Mouse (Mus musculus): ENCODE measurements around the gene Zfp874b.
A peak's percentile ranks its signal among the peaks of the same experiment; 100 is the strongest.
"Not testable (repeated sequence)": the region's sequence is repeated elsewhere in the genome, so short reads cannot be mapped to it uniquely, and the experiment has no call there.

Zfp874b gene

DNA sequence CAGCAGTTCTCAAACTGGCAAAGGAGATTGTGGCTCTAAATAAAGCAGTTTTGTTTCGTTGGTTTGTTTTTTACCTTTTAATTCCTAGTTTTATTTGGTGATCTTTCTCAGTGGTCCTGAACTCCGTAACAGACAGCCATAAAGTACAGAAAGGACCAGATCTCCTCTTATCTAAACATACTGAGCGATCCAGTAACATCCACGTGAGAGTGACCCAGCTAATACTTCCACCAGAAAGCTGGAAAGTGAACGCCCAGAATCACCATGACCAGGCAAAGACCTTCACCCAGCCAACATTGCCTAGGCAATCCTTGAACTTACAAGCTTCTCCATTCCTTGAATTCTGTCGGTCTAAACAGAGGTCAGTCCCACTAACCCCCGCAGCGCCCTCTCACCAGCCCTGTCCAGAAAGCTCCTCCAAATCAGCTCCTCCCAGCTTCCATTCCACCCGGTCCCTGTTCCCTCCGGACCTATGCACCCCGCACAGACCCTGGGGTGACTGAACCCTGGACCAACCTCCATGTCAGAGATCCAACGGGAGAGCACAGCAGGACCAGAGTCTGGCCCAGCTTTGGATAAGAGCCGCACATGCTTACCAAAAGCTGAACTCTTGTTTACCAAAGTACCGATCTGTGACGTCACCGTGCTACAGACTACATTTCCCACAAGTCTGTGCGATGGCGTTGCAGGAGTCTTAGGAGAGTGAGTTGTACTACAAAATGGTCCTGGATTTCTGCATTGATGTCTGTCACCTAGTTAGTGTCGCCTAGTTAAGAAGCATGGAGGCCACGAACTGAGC, at the start of gene Zfp874b:
TSS of gene Zfp874b (minus strand) at position 634 of the 799 bp plus-strand sequence.
- DNase-seq (ENCODE audit: low read depth, low spot score): peak; percentile 98

DNA sequence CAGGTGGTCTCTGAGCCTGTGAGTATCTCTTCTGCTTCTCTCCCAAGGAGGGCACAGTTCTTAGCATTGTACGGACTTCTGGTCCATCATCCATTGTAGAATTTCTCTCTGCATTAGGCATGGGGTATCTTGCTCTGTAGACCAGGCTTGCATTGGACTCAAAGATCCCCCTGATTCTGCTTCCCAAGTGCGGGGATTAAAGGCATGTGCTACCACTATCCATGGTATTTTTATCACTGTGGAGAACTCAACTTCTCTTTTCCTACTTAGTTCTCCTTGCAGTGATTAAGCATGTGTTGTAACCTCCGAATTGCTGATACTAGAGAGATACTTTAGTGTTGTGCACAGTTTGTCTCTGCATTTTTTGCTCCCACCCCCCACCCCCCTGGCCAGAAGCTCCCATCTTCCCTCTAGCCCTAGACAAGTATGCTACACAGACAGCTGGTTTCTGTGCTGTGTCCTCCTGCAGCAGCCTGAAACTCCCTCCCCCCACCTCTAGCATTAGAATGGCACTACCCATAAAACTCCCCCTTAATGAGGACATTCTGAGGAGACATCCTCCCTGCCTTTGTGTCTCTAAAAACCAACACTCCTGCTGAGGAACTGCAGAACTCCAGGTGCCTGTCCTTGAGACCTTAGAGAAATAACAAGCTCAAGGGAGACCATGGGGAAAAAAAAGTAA, 43.1 kb upstream of the Zfp874b start:
- no peak for DNase-seq (ENCODE audit: low read depth, low spot score)

DNA sequence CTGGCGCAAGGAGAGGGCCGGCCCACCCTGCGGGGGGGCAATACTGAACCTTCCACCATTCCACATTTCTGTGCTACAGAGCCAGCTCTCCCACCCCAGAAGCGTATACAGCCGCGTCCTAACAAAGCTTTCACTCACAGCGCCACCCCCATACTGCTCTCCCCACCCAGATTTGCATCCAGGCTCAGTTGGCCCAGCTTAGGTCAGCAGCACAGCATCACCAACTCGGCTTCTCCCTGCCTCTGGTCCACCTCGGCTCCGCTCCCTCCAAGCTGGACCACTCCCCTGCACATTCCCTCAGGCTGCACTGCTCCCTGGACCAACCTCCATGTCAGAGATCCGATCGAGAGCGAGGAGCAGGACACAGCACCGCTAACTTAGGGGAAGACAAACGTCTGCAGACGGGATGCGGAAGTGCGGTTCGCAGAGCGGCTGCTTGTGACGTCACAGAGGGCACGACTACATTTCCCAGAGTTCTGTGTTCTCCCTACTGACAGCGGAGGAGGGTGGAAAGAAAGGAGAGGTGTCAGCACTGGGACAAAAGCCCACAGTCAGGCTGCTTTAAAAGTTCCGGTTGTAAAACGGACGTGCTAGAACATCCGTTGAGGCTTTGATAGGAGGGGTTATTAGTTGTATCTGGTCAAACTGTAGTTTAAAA, 41.8 kb upstream of the Zfp874b start, which contains the start of the genes Gm26965 and Zfp87:
TSS of gene Gm26965 (minus strand) at position 399 of the 658 bp plus-strand sequence.
TSS of gene Zfp87 (minus strand) at position 425 of the 658 bp plus-strand sequence.
- DNase-seq (ENCODE audit: low read depth, low spot score): peak; percentile 98

DNA sequence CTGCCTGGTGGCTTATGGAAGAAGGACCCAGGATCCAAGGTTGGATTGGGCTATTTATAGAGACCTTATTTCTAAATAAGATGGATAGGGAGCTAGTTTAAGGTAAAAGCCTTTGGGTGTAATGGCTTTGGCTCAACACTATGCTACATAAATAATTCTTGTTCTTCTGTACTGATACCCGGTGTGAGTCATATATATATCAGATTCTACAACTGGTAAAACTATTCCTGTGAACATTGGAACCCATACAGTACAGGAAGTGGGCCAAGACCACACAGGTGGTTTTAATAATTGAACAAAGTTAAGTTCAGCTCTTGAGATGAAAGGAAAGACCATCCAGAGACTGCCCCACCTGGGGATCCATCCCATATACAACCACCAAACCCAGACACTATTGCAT, 16.9 kb upstream of the Zfp874b start:
- DNase-seq (ENCODE audit: low read depth, low spot score): no peak

DNA sequence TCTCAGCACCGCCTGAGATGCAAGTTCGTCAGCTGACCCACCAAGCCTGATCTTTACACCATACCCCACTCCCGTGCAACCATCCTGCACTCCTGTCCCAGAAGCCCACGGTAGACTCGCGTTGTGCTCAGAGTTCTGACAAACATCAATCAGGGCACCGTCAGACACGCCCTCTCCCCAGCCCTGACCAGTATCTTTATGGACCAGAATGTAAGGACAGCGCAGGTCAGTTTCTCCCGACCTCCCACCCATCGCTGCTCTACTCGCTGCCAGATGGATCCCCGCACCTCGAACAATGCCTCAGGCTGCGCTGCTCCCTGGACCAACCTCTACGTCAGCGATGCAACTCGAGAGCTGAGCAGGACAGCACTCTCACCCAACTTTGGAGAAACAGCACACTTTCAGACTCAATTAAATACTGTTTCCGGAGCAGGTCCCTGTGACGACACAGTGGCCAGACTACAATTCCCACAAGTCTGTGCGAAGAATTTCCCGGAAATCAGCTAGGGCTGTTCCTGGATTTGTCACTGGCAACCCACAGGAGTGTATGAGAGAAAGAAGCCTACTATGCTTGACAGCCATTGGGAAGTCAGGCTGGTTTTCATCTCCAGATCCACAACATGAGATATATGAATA, 16.1 kb upstream of the Zfp874b start, which contains the start of gene Zfp58:
TSS of gene Zfp58 (minus strand) at position 472 of the 636 bp plus-strand sequence.
- peak; percentile 97 for DNase-seq (ENCODE audit: low read depth, low spot score)

DNA sequence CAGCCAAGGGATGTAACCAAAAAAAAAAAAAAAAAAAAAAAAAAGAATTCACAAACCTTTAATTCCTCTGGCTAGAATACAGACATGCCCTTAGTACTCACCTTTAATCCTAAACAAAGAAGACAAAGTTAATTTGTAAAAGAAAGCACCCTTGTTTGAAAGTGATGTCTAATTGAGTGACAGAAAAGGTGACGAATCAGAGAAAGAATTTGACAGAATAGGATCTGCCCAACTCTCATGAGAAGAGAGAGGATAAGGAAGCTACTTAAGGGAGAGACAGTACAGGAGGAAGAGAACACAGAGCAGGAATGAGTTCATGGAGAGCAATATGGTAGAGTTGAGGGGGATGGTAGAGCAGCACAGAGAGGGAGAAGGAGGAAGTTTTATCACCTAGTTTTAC, 11.6 kb upstream of the Zfp874b start:
- DNase-seq (ENCODE audit: low read depth, low spot score): no peak

DNA sequence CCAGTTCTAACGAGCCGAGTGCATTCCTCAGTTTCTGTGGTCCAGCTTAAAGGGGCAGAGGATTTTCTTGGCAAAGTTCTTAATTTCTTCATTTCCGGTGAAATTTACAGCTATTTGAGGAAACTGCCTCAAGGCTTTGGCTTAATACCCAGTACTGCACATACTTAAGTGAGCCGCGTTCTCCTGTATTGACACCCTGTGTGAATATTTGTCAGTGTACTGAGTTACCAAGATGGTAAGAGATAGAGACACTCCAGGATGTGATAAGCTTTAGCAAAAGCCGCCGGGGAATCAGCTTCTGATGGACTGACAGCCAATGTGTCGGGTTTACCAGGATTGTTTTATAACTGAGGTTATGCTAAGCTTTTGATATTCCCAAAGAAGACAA, 360 bp upstream of the Zfp874b start:
- DNase-seq (ENCODE audit: low read depth, low spot score): no peak

DNA sequence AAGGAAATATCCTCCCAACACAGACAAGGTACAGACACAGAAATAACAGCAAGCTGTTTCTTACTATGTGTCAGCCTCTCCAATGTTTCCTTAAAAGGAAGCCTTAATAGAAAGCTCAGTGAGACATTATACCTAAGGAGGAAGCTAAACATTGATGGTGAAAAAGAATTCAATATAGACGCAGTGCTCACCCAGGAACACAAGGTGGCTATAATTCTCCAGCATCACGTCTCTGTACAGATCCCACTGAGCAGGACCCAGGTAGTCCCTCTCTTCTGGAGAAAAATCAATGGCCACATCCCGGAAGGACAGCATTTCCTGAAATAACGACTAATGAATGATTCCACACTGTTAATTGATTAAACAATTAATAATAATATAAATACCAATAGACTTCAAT, 2.5 kb downstream of the Zfp874b start:
- DNase-seq (ENCODE audit: low read depth, low spot score): peak; percentile 4

DNA sequence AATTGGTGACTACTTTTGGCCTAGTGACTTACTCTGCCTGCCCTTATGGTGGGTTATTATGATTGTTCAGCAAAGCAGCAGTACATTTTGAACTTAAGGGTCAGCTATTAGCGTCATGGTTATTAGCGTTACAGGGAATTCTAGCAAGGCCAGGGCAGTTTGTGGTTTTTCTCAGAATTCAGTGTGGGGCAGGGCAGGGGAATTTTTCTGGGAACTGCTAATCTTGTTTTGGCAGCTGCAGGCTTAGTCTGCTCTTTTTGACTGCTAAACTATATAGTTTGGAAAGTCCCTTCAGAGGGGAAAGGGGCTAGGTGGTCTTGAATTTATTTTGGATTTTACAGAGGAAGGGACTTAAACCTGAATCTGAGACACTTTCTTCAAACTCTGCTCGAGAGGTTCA, 14.8 kb downstream of the Zfp874b start:
- DNase-seq (ENCODE audit: low read depth, low spot score): no peak

DNA sequence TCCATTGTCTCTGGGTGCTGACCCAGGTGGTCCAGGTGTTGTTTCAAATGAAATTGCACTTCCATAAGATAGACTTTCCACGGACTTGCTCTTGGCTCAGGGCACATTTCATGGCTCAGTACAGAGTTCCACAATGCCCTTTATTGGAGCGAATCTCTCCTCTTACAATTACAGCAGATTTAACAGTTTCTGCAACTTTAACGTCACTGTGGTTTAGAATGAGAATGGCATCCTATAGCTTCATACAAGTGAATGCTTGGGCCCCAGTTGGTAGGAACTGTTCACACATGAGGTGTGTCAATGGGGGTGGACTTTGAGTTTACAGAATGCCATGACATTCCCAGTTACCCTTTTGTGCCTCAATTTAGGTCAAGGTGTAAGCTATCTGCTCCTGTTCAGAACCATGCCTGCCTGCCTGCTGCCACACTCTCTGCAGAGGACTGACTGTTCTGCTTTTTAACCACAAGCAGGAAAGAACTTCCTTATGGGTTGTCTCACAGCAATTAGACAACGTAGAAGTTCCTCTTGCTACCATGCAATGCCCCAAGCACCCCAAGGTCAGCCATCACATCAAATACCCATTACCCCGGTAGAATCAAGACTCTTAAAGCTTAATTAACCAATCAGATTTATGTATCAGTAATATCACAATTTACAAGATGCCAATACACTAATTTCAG, 20.4 kb downstream of the Zfp874b start:
- not testable (repeated sequence) for DNase-seq (ENCODE audit: low read depth, low spot score)

DNA sequence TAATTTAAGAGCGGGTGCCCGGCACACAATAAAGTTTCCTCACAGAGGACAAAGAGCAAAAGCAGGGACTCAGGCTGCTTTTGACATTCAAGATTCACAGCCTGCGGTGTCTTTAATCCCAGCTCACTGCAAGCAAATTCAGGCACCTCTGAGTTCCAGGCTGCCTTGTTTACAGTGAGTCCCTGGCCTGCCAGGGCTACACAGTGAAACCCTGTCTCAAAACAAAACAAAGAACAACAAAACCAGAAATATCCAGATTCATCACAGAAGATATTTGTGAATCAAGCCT, 32.1 kb downstream of the Zfp874b start:
- DNase-seq (ENCODE audit: low read depth, low spot score): peak; percentile 19

DNA sequence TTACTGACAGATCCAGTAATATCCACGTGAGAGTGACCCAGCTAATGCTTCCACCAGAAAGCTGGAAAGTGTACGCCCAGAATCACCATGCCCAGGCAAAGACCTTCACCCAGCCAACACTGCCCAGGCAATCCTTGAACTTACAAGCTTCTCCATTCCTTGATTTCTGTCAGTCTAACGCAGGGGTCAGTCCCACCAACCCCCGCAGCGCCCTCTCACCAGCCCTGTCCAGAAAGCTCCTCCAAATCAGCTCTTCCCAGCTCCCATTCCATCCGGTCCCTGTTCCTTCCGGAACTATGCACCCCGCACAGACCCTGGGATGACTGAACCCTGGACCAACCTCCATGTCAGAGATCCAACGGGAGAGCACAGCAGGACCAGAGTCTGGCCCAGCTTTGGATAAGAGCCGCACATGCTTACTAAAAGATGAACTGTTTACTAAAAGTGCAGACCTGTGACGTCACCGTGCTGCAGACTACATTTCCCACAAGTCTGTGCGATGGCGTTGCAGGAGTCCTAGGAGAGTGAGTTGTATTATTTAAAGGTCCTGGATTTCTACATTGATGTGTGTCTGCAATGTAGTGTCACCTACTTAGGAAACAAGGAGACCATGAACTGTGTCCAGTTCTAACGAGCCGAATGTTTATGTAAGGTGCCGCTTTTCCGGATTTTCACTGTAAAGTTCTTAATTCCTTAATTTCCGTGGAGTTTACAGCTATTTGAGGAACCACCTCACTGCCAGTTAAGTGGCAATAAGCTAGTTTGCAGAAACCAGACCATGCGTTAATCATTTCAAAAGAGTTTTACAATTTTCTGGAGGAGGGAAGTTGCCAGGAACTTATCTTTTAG, 32.7 kb downstream of the Zfp874b start, which contains the start of gene Zfp874a:
TSS of gene Zfp874a (minus strand) at position 453 of the 849 bp plus-strand sequence.
- peak; percentile 98 for DNase-seq (ENCODE audit: low read depth, low spot score)

DNA sequence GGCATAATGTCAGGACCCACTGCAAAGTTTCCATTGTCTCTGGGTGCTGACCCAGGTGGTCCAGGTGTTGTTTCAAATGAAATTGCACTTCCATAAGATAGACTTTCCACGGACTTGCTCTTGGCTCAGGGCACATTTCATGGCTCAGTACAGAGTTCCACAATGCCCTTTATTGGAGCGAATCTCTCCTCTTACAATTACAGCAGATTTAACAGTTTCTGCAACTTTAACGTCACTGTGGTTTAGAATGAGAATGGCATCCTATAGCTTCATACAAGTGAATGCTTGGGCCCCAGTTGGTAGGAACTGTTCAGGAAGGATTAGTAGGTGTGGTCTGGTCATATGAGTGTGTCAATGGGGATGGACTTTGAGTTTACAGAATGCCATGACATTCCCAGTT, 47.0 kb downstream of the Zfp874b start:
- DNase-seq (ENCODE audit: low read depth, low spot score): not testable (repeated sequence)

DNA sequence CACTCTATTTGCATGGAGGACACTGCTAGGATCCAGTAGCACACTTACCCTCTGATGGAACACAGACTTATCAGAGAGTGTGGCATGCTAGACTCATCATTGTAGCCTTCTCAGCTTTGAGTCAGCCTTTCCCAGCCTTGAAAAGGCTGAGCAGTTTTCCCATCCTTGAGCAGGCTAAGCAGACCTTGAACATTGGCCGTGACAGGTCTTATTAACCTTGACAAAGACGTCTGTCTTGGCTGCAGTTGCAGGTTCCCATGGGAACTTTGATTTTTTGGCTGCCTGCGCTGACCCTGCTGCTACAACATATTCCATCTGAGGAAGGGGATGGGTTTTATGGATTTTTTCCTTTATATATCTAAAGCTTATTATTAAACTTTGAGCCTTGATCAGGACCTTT, 55.9 kb downstream of the Zfp874b start:
- no peak for DNase-seq (ENCODE audit: low read depth, low spot score)

DNA sequence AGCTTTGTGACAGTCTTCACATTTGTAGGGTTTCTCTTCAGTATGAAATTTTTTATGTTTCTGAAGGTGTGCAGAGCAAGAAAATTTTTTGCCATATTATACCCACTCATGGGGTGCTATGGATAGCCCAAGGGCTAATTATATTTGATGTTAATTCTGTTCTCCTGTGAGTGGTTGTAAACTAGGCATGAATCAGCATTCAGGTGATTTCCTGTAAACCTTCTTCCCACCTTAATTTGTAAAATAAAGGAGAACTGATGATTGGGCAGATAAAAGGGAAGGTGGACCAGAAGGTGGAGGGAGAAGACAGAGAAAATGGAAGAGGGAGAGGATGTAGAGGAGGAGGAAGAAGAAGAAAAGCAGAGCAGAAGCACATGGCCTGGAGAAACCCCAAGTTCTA, 58.4 kb downstream of the Zfp874b start:
- not testable (repeated sequence) for DNase-seq (ENCODE audit: low read depth, low spot score)

DNA sequence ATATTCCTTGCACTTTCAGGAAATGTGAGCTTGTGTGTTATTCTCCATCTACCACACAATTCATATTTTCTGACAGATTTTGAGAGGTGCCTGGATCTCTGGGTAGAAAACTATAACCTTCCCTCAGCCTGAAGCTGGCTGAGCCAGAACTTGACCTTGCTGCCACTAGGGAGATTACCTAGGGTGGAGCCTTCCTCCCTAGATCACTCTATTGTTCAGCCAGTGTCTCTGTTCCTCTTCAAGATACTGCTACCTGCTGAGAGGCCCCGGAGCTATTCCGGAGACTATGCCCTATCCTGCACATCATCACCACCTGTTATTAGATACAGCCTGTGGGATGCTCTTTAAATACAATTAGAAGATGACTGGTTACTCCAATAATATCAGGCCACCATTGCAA, 61.5 kb downstream of the Zfp874b start:
- not testable (repeated sequence) for DNase-seq (ENCODE audit: low read depth, low spot score)

All from brain, adult 2 months (tissue).